29 mouse cellular contexts compared by ENCODE assay signal in genomic region chr3:36210939-36211338, GRCm38 (mm10). TPM values are rescaled to one million over a fixed set of nuclear protein-coding genes. Genes with fewer than 3 reads are reported as not detected.
DNase-seq lines count a peak whose midpoint lies in the region; ATAC-seq and TF ChIP-seq lines count a peak whose summit lies in the region.
"Had no signal": no experiment of that assay in that cellular context is flagged by ENCODE, and none has a peak within 500 bp of the region (broad histone marks: within the 10 kb centered on the region; RNA-seq: fewer than 3 reads in every experiment).

No protein-coding gene starts in this region.

- no peaks in the 10 kb centered on the region for H3K27me3 ChIP-seq in cerebellum, adult 2 months (ENCODE audit: control insufficient read depth, insufficient read depth, low read length)
- H3K27me3 ChIP-seq in lung, embryonic 16.5 days (ENCODE audit: control insufficient read depth, insufficient read depth, low read depth, low read length) = no peaks in the 10 kb centered on the region
- H3K27me3 ChIP-seq: embryonic facial prominence, embryonic 12.5 days; forebrain, embryonic 15.5 days; kidney, embryonic 15.5 days; midbrain, embryonic 13.5 days had no signal

- ATAC-seq in lung, embryonic 16.5 days (ENCODE audit: low read depth) = peak; percentile 51; the same call in 1 of the 2 replicates
- ATAC-seq: liver, postnatal 0 days had no signal

- H3K9me3 ChIP-seq in lung, embryonic 16.5 days (ENCODE audit: control insufficient read depth, low read length) = no peaks in the 10 kb centered on the region
- H3K9me3 ChIP-seq: embryonic facial prominence, embryonic 12.5 days; forebrain, embryonic 15.5 days; kidney, embryonic 15.5 days; megakaryocyte, embryonic 14.5 days; midbrain, embryonic 13.5 days had no signal

- TF ChIP-seq CTCF in cerebellum, adult 2 months (IDR thresholded peaks at IDR 0.05; ENCODE audit: borderline replicate concordance, insufficient read depth, low read depth, low read length) = no peak

- no peak overlapping the region for H3K4me2 ChIP-seq in lung, embryonic 16.5 days (ENCODE audit: low read depth, low read length)
- H3K4me2 ChIP-seq: embryonic facial prominence, embryonic 12.5 days; forebrain, embryonic 15.5 days; heart, embryonic 11.5 days; kidney, embryonic 15.5 days; liver, embryonic 11.5 days; midbrain, embryonic 13.5 days had no signal

- no peak for TF ChIP-seq POLR2A in cerebellum, adult 2 months (IDR thresholded peaks at IDR 0.05; ENCODE audit: borderline replicate concordance, insufficient read depth, low read length)

- WGBS in cerebellum, adult 2 months = 7% methylated on average over 2 of the region's 2 CpGs
- 21% methylated on average over 2 of the region's 2 CpGs for WGBS in lung, embryonic 16.5 days

- H3K4me1 ChIP-seq in cerebellum, adult 2 months (ENCODE audit: control insufficient read depth, insufficient read depth, low read length) = no peaks in the 10 kb centered on the region
- peaks cover 6% of the 10 kb centered on the region; the same call in 1 of the 2 replicates for H3K4me1 ChIP-seq in lung, embryonic 16.5 days (replicated peaks; ENCODE audit: control insufficient read depth, insufficient read depth, low read length)
- H3K4me1 ChIP-seq: embryonic facial prominence, embryonic 12.5 days; kidney, embryonic 15.5 days; midbrain, embryonic 13.5 days had no signal

- no peak overlapping the region for H3K4me3 ChIP-seq in cerebellum, adult 2 months (replicated peaks; ENCODE audit: insufficient read depth, low read depth, low read length)
- H3K4me3 ChIP-seq in lung, embryonic 16.5 days (ENCODE audit: low read length) = no peak overlapping the region
- H3K4me3 ChIP-seq: embryonic facial prominence, embryonic 12.5 days; erythroblast, embryonic 14.5 days; forebrain, embryonic 15.5 days; kidney, embryonic 15.5 days; left cerebral cortex, adult 2 months; megakaryocyte, embryonic 14.5 days; midbrain, embryonic 13.5 days had no signal

- no peak overlapping the region for H3K27ac ChIP-seq in cerebellum, adult 2 months (ENCODE audit: insufficient read depth, low read length)
- no peak overlapping the region for H3K27ac ChIP-seq in lung, embryonic 16.5 days (ENCODE audit: low read length)
- H3K27ac ChIP-seq: embryonic facial prominence, embryonic 12.5 days; forebrain, embryonic 15.5 days; hindbrain, postnatal 0 days; kidney, embryonic 15.5 days; left cerebral cortex, adult 2 months; midbrain, embryonic 13.5 days had no signal

- no peaks in the 10 kb centered on the region for H3K36me3 ChIP-seq in lung, embryonic 16.5 days (ENCODE audit: control insufficient read depth, insufficient read depth, low read length)
- H3K36me3 ChIP-seq: embryonic facial prominence, embryonic 12.5 days; forebrain, embryonic 15.5 days; kidney, embryonic 15.5 days; midbrain, embryonic 13.5 days had no signal

- DNase-seq in cerebellum, postnatal 10 days = peak; percentile 32 to 34
- DNase-seq in cerebellum, adult 2 months = no peak
- DNase-seq in kidney, postnatal 10 days = peak; percentile 21
- no peak for DNase-seq in kidney, postnatal 25 days
- no peak for DNase-seq in lung, postnatal 36 days
- peak; percentile 7 for DNase-seq in adipocyte (ENCODE audit: low spot score)
- DNase-seq in right cerebral cortex, postnatal 10 days (ENCODE audit: low spot score in 2 of 2) = no peak
- DNase-seq: cerebellum, adult 9-11 months; gastrocnemius, postnatal 14 days; heart, adult 11 months; liver, postnatal 0 days; thymus, adult 18-20 months; thymus, postnatal 36 days had no signal

- H3K9ac ChIP-seq in lung, embryonic 16.5 days (ENCODE audit: low read length) = no peak overlapping the region
- H3K9ac ChIP-seq: embryonic facial prominence, embryonic 12.5 days; forebrain, embryonic 15.5 days; kidney, embryonic 15.5 days; liver, postnatal 0 days; midbrain, embryonic 13.5 days had no signal

RNA-seq across cellular contexts. Expression of gene Qrfpr, which starts 11.2 kb away (rescaled TPM):
- polyA plus RNA-seq in cerebellum, adult 2 months (2012; rRNA removed) = 0.32 and 0.36 TPM in 2 replicates
- 0.29 and 0.30 TPM in 2 replicates for polyA plus RNA-seq in lung, embryonic 16.5 days (2015; fragmentation: Nextera tagmentation; extraction: Ambion mirVana)
- polyA plus RNA-seq: adrenal gland, adult 2 months; erythroblast, embryonic 14.5 days; intestine, embryonic 16.5 days; kidney, embryonic 15.5 days; limb, embryonic 11.5 days; liver, embryonic 11.5 days; liver, postnatal 0 days; neural tube, embryonic 11.5 days; stomach, embryonic 16.5 days had no signal

Comparison
In these comparisons a context has a peak if more than half of its experiments do, and no peak if none do; other contexts are left out.
1. DNase-seq: peak in cerebellum, postnatal 10 days (2 of 2), kidney, postnatal 10 days (single experiment) and adipocyte (single experiment); none in cerebellum, adult 2 months (0 of 2), kidney, postnatal 25 days (0 of 2), lung, postnatal 36 days (single experiment) and right cerebral cortex, postnatal 10 days (0 of 2).